Mouse (Mus musculus): ENCODE data around the gene Il1rapl1. TPM values are rescaled to one million over a fixed set of nuclear protein-coding genes. Genes with fewer than 3 reads are reported as not detected.
A peak's percentile ranks its signal among the peaks of the same experiment; 100 is the strongest.
"Not testable (repeated sequence)": the region's sequence is repeated elsewhere in the genome, so short reads cannot be mapped to it uniquely, and the experiment has no call there.

Il1rapl1 gene
- polyA plus RNA-seq, 1 experiment from 2014 or later, result 0.41 TPM

- ATAC-seq (ENCODE audit: insufficient number of reproducible peaks, insufficient read depth, low FRiP score, low read depth), result no peak
- no peak overlapping the region for H3K9ac ChIP-seq (ENCODE audit: low read length)
These were observed 514.5 kb downstream of the Il1rapl1 start for GRCm38 (mm10) chrX:87600914-87601313.

GRCm38 (mm10) chrX:87507997-87508396 is 607.4 kb downstream of the Il1rapl1 start:
- Histone ChIP-seq H3K9ac (ENCODE audit: low read length) (no peak overlapping the region), H3K9me3 (ENCODE audit: control insufficient read depth, low read length) (no peaks in the 10 kb centered on the region), H3K4me2 (ENCODE audit: low read length) (no peak overlapping the region), H3K4me3 (ENCODE audit: control insufficient read depth in 1 of 2, insufficient read depth in 1 of 2, low read depth in 1 of 2, low read length in 2 of 2) (no peak overlapping the region), H3K27me3 (ENCODE audit: control insufficient read depth, insufficient read depth, low read length) (no peaks in the 10 kb centered on the region), H3K36me3 (ENCODE audit: control insufficient read depth, insufficient read depth, low read length) (no peaks in the 10 kb centered on the region), H3K27ac (replicated peaks in 1 of 2; ENCODE audit: control insufficient read depth in 1 of 2, insufficient read depth in 1 of 2, low read depth in 2 of 2, low read length in 2 of 2) (no peak overlapping the region), H3K4me1 (ENCODE audit: control insufficient read depth in 2 of 2, insufficient read depth in 2 of 2, low read length in 2 of 2) (no peaks in the 10 kb centered on the region)
- ATAC-seq (ENCODE audit: insufficient number of reproducible peaks, insufficient read depth, low FRiP score, low read depth), result no peak

More at GRCm38 (mm10) chrX:87600914-87601313, 514.5 kb downstream of the Il1rapl1 start:
- no peaks in the 10 kb centered on the region for H3K4me1 ChIP-seq (ENCODE audit: control insufficient read depth in 2 of 2, insufficient read depth in 2 of 2, low read length in 2 of 2)
- H3K9me3 ChIP-seq (ENCODE audit: control insufficient read depth, low read length), result no peaks in the 10 kb centered on the region
- H3K36me3 ChIP-seq (ENCODE audit: control insufficient read depth, insufficient read depth, low read length), result no peaks in the 10 kb centered on the region
- H3K27ac ChIP-seq (replicated peaks in 1 of 2; ENCODE audit: control insufficient read depth in 1 of 2, insufficient read depth in 1 of 2, low read depth in 2 of 2, low read length in 2 of 2), result no peak overlapping the region
- no peak overlapping the region for H3K4me3 ChIP-seq (ENCODE audit: control insufficient read depth in 1 of 2, insufficient read depth in 1 of 2, low read depth in 1 of 2, low read length in 2 of 2)
- H3K27me3 ChIP-seq (ENCODE audit: control insufficient read depth, insufficient read depth, low read length), result no peaks in the 10 kb centered on the region
- H3K4me2 ChIP-seq (ENCODE audit: low read length), result no peak overlapping the region

DNA sequence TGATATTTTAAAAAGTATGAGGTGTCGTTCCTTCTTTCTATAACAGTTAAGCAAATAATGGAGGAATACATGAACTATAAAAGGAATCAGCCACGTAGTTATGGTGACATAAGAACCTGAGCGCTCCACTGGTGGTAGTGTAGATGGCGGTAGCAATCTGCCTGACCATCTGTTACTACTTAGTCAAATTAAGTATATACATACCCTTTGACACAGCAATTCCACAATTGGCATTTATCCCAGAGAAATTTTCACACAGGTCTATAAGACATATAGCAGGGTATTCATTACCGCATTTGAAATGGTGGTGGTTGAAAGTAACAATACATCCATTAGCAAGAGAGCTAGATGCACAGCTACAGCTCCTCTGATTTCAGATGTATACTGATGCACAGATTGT is 612.8 kb downstream of the Il1rapl1 start:
- Histone ChIP-seq H3K4me3 (ENCODE audit: control insufficient read depth in 1 of 2, insufficient read depth in 1 of 2, low read depth in 1 of 2, low read length in 2 of 2) (no peak overlapping the region), H3K9me3 (ENCODE audit: control insufficient read depth, low read length) (no peaks in the 10 kb centered on the region), H3K36me3 (ENCODE audit: control insufficient read depth, insufficient read depth, low read length) (no peaks in the 10 kb centered on the region), H3K4me2 (ENCODE audit: low read length) (no peak overlapping the region), H3K27me3 (ENCODE audit: control insufficient read depth, insufficient read depth, low read length) (no peaks in the 10 kb centered on the region), H3K9ac (ENCODE audit: low read length) (no peak overlapping the region), H3K4me1 (ENCODE audit: control insufficient read depth in 2 of 2, insufficient read depth in 2 of 2, low read length in 2 of 2) (no peaks in the 10 kb centered on the region), H3K27ac (replicated peaks in 1 of 2; ENCODE audit: control insufficient read depth in 1 of 2, insufficient read depth in 1 of 2, low read depth in 2 of 2, low read length in 2 of 2) (no peak overlapping the region)
- WGBS, result 76% methylated on average over 5 of the region's 5 CpGs
- no peak for ATAC-seq (ENCODE audit: insufficient number of reproducible peaks, insufficient read depth, low FRiP score, low read depth)

DNA sequence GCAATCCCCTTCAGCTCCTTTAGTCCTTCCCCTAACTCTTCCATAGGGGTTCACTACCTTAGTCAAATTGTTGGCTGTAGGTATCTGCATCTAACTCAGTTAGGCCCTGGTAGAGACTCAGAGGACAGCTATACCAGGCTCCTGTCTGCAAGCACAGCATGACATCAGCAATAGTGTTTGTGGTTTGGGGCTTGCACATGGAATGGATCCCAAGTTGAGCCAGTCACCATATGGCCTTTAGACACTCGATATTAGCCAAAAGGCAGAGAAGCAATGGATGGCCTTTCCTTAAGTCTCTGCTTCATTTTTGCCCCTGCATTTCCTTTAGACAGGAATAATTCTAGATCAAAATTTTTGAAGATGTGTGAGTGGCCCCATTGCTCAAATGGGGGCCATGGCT is 632.0 kb downstream of the Il1rapl1 start:
- Histone ChIP-seq H3K27ac (replicated peaks in 1 of 2; ENCODE audit: control insufficient read depth in 1 of 2, insufficient read depth in 1 of 2, low read depth in 2 of 2, low read length in 2 of 2) (no peak overlapping the region), H3K4me3 (ENCODE audit: control insufficient read depth in 1 of 2, insufficient read depth in 1 of 2, low read depth in 1 of 2, low read length in 2 of 2) (no peak overlapping the region), H3K4me1 (ENCODE audit: control insufficient read depth in 2 of 2, insufficient read depth in 2 of 2, low read length in 2 of 2) (no peaks in the 10 kb centered on the region), H3K4me2 (ENCODE audit: low read length) (no peak overlapping the region), H3K9ac (ENCODE audit: low read length) (no peak overlapping the region), H3K36me3 (ENCODE audit: control insufficient read depth, insufficient read depth, low read length) (no peaks in the 10 kb centered on the region), H3K9me3 (ENCODE audit: control insufficient read depth, low read length) (no peaks in the 10 kb centered on the region), H3K27me3 (ENCODE audit: control insufficient read depth, insufficient read depth, low read length) (no peaks in the 10 kb centered on the region)
- 57% methylated on average over 1 of the region's 1 CpGs for WGBS
- ATAC-seq (ENCODE audit: insufficient number of reproducible peaks, insufficient read depth, low FRiP score, low read depth), result no peak

GRCm38 (mm10) chrX:87238191-87238590 is 877.3 kb downstream of the Il1rapl1 start:
- not testable (repeated sequence) for H3K9ac ChIP-seq (ENCODE audit: low read length); H3K27ac ChIP-seq (replicated peaks in 1 of 2; ENCODE audit: control insufficient read depth in 1 of 2, insufficient read depth in 1 of 2, low read depth in 2 of 2, low read length in 2 of 2); H3K4me1 ChIP-seq (ENCODE audit: control insufficient read depth in 2 of 2, insufficient read depth in 2 of 2, low read length in 2 of 2); H3K4me2 ChIP-seq (ENCODE audit: low read length); H3K9me3 ChIP-seq (ENCODE audit: control insufficient read depth, low read length); H3K27me3 ChIP-seq (ENCODE audit: control insufficient read depth, insufficient read depth, low read length); H3K4me3 ChIP-seq (ENCODE audit: control insufficient read depth in 1 of 2, insufficient read depth in 1 of 2, low read depth in 1 of 2, low read length in 2 of 2); H3K36me3 ChIP-seq (ENCODE audit: control insufficient read depth, insufficient read depth, low read length)
- peak; percentile 87 for ATAC-seq (ENCODE audit: insufficient number of reproducible peaks, insufficient read depth, low FRiP score, low read depth)
- 77% methylated on average over 11 of the region's 11 CpGs for WGBS

DNA sequence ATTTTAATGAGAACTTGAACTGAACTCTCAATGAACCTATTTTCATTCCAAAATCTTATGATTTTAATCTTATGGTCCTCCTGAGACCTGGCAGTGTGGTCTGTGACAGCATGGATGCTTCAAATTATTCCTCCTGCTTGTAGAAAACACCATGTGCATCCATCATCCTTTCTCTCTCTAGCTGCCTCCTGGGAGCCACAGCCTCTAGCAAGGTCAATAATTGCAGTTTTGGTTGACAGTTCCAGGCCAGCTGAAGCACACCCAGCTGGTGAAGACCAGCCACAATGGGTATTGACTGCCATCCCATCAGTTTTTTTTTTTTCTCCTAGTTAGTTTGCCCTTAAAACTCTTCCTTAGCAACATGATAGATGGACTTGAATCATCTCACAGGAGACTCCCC is 890.2 kb downstream of the Il1rapl1 start:
- H3K36me3 ChIP-seq (ENCODE audit: control insufficient read depth, insufficient read depth, low read length), result no peaks in the 10 kb centered on the region
- H3K9ac ChIP-seq (ENCODE audit: low read length), result no peak overlapping the region
- no peaks in the 10 kb centered on the region for H3K4me1 ChIP-seq (ENCODE audit: control insufficient read depth in 2 of 2, insufficient read depth in 2 of 2, low read length in 2 of 2)
- ATAC-seq (ENCODE audit: insufficient number of reproducible peaks, insufficient read depth, low FRiP score, low read depth), result no peak
- no peak overlapping the region for H3K4me2 ChIP-seq (ENCODE audit: low read length)
- H3K4me3 ChIP-seq (ENCODE audit: control insufficient read depth in 1 of 2, insufficient read depth in 1 of 2, low read depth in 1 of 2, low read length in 2 of 2), result no peak overlapping the region
- no peaks in the 10 kb centered on the region for H3K27me3 ChIP-seq (ENCODE audit: control insufficient read depth, insufficient read depth, low read length)
- no peaks in the 10 kb centered on the region for H3K9me3 ChIP-seq (ENCODE audit: control insufficient read depth, low read length)
- H3K27ac ChIP-seq (replicated peaks in 1 of 2; ENCODE audit: control insufficient read depth in 1 of 2, insufficient read depth in 1 of 2, low read depth in 2 of 2, low read length in 2 of 2), result no peak overlapping the region

DNA sequence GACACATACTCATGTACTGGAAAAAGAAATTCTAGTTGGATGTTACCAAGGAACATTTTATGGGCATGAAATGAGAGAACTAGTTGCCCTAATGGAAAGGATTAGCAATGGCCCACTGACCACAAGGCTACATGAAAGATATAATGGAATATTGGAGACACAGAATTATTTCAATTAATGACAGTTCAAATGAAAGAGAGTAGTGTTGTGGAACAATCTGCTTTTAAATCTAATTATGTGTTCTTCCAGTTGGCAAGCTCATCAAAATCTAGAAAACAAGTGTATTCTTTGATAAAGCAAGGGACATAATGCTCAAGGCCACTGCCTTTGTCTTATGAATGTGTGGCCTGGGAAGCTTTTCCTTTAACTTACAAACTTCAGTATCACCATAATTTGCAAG is 1113.1 kb downstream of the Il1rapl1 start:
- Histone ChIP-seq H3K27me3 (ENCODE audit: control insufficient read depth, insufficient read depth, low read length) (no peaks in the 10 kb centered on the region), H3K9ac (ENCODE audit: low read length) (no peak overlapping the region), H3K4me3 (ENCODE audit: control insufficient read depth in 1 of 2, insufficient read depth in 1 of 2, low read depth in 1 of 2, low read length in 2 of 2) (no peak overlapping the region), H3K27ac (replicated peaks in 1 of 2; ENCODE audit: control insufficient read depth in 1 of 2, insufficient read depth in 1 of 2, low read depth in 2 of 2, low read length in 2 of 2) (no peak overlapping the region), H3K4me1 (ENCODE audit: control insufficient read depth in 2 of 2, insufficient read depth in 2 of 2, low read length in 2 of 2) (no peaks in the 10 kb centered on the region), H3K9me3 (ENCODE audit: control insufficient read depth, low read length) (no peaks in the 10 kb centered on the region), H3K36me3 (ENCODE audit: control insufficient read depth, insufficient read depth, low read length) (no peaks in the 10 kb centered on the region), H3K4me2 (ENCODE audit: low read length) (no peak overlapping the region)
- no peak for ATAC-seq (ENCODE audit: insufficient number of reproducible peaks, insufficient read depth, low FRiP score, low read depth)

DNA sequence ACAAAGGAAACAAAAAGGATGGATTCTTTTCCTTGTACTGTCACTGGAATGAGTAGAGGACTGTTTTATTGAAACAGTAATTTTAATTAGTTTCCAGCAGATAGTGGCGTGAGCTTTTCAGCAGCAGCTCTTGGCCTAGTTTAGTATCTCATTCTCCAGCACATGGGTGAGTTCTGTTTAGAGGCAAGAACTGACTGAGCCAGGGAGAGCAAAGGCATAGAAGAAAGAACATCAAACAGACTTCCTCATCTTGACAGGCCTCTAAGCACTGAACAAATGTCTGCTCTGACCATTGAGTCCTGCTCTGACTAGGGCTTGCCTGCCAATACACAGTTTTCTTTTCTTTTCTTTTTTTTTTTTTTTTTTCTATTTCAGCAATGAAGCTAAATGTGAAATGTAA is 1160.3 kb downstream of the Il1rapl1 start:
- Histone ChIP-seq H3K4me2 (ENCODE audit: low read length) (no peak overlapping the region), H3K4me3 (ENCODE audit: control insufficient read depth in 1 of 2, insufficient read depth in 1 of 2, low read depth in 1 of 2, low read length in 2 of 2) (no peak overlapping the region), H3K9me3 (ENCODE audit: control insufficient read depth, low read length) (no peaks in the 10 kb centered on the region), H3K27ac (replicated peaks in 1 of 2; ENCODE audit: control insufficient read depth in 1 of 2, insufficient read depth in 1 of 2, low read depth in 2 of 2, low read length in 2 of 2) (no peak overlapping the region), H3K9ac (ENCODE audit: low read length) (no peak overlapping the region), H3K4me1 (ENCODE audit: control insufficient read depth in 2 of 2, insufficient read depth in 2 of 2, low read length in 2 of 2) (no peaks in the 10 kb centered on the region), H3K36me3 (ENCODE audit: control insufficient read depth, insufficient read depth, low read length) (no peaks in the 10 kb centered on the region), H3K27me3 (ENCODE audit: control insufficient read depth, insufficient read depth, low read length) (no peaks in the 10 kb centered on the region)
- WGBS, result 62% methylated on average over 1 of the region's 1 CpGs
- no peak for ATAC-seq (ENCODE audit: insufficient number of reproducible peaks, insufficient read depth, low FRiP score, low read depth)
